Mouse (Mus musculus) midbrain, postnatal 0 days (tissue): ENCODE measurements around the gene Zdhhc14. TPM values are rescaled to one million over a fixed set of nuclear protein-coding genes. Genes with fewer than 3 reads are reported as not detected.
A peak's percentile ranks its signal among the peaks of the same experiment; 100 is the strongest.

ENCODE experiments used
- ATAC-seq: fragments of 200-750 bp; cut with Nextera tagmentation; 2 replicates; pipeline ENCODE4 v1.8.0; 2017; ENCODE audit warnings: moderate number of reproducible peaks, mild to moderate bottlenecking, moderate TSS enrichment, moderate library complexity; ENCODE audit not compliant: low FRiP score
- DNase-seq: peaks from one replicate; pipeline ENCODE4 v3.0.0-alpha.2; 2015; ENCODE audit warnings: low spot score
- H3K27ac ChIP-seq: fragments of 300-500 bp; sonication (generic); 2 replicates; pipeline ENCODE4 v1.5.1; 2014; ENCODE audit warnings: low read depth, mild to moderate bottlenecking, low read length, mixed read lengths
- H3K27me3 ChIP-seq: fragments of 300-500 bp; sonication (generic); 2 replicates; pipeline ENCODE4 v1.6.1; 2014; ENCODE audit warnings: low read length, control low read depth, mixed read lengths; ENCODE audit not compliant: insufficient read depth
- H3K36me3 ChIP-seq: fragments of 300-500 bp; sonication (generic); 2 replicates; pipeline ENCODE4 v1.6.1; 2014; ENCODE audit warnings: low read length, control low read depth, mixed read lengths; ENCODE audit not compliant: insufficient read depth
- H3K4me1 ChIP-seq: fragments of 300-500 bp; sonication (generic); 2 replicates; pipeline ENCODE4 v1.6.1; 2014; ENCODE audit warnings: mild to moderate bottlenecking, control low read depth, antibody characterized with exemption, low read length, mixed read lengths; ENCODE audit not compliant: insufficient read depth
- H3K4me2 ChIP-seq: fragments of 300-500 bp; sonication (generic); 2 replicates; pipeline ENCODE4 v1.6.1; 2014; ENCODE audit warnings: low read depth, mild to moderate bottlenecking, low read length, mixed read lengths; ENCODE audit not compliant: poor library complexity, severe bottlenecking
- H3K4me3 ChIP-seq: fragments of 300-500 bp; sonication (generic); 2 replicates; pipeline ENCODE4 v1.5.1; 2014; ENCODE audit warnings: low read depth, mild to moderate bottlenecking, low read length, moderate library complexity
- H3K9ac ChIP-seq: fragments of 300-500 bp; sonication (generic); replicated peaks from 2 replicates; pipeline ENCODE4 v1.6.1; 2014; ENCODE audit warnings: mild to moderate bottlenecking, low read length, moderate library complexity, mixed read lengths; ENCODE audit not compliant: poor library complexity, severe bottlenecking
- H3K9me3 ChIP-seq: fragments of 300-500 bp; sonication (generic); 2 replicates; pipeline ENCODE4 v1.6.1; 2016; ENCODE audit warnings: low read length, control low read depth
- CTCF ChIP-seq: IDR thresholded peaks from 2 replicates; pipeline ENCODE4 v1.5.1; 2016; ENCODE audit warnings: antibody characterized with exemption, mild to moderate bottlenecking
- WGBS: fragments of 180-500 bp; shearing (Covaris S2); extraction: QIAGEN DNeasy Blood & Tissue Kit; methylation state at CpG from one replicate; pipeline ENCODE4 v1.1.7; 2014; 5-methylcytosine and 5-hydroxymethylcytosine counted together
- polyA plus RNA-seq: library from polyadenylated mRNA; unstranded; fragments of >200 nt; fragmentation: Nextera tagmentation; extraction: Ambion mirVana; gene quantifications from 2 replicates; pipeline ENCODE4 v1.2.1, GENCODE M21; 2015
- total RNA-seq: library from RNA; depleted of rRNA; stranded (reverse); fragments of >200 nt; gene quantifications from 2 replicates; pipeline ENCODE4 v1.2.3, GENCODE M21; 2014

Zdhhc14 gene
- total and polyA plus RNA-seq, 2 experiments from 2014 or later = 9.6 to 18.3 TPM

- H3K36me3 ChIP-seq = no peaks in the 10 kb centered on the region
- no peaks in the 10 kb centered on the region for H3K9me3 ChIP-seq
- H3K4me2 ChIP-seq = no peak overlapping the region
- no peak for TF ChIP-seq CTCF
- DNase-seq (no peak), ATAC-seq (no peak)
- no peaks in the 10 kb centered on the region for H3K27me3 ChIP-seq
- no peak overlapping the region for H3K27ac ChIP-seq
- 62% methylated on average over 5 of the region's 5 CpGs for WGBS
- H3K4me3 ChIP-seq = no peak overlapping the region
- H3K4me1 ChIP-seq = peaks cover 3% of the 10 kb centered on the region; the same call in 1 of the 2 replicates
- no peak overlapping the region for H3K9ac ChIP-seq
Measured at GRCm38 (mm10) chr17:5711861-5712260, 219.5 kb downstream of the Zdhhc14 start.

GRCm38 (mm10) chr17:5713141-5713540 is 220.8 kb downstream of the Zdhhc14 start:
- WGBS = 35% methylated on average over 3 of the region's 3 CpGs
- H3K27ac ChIP-seq = no peak overlapping the region
- ATAC-seq = no peak

GRCm38 (mm10) chr17:5716912-5717311 is 224.6 kb downstream of the Zdhhc14 start:
- Histone ChIP-seq H3K36me3 (no peaks in the 10 kb centered on the region), H3K4me2 (no peak overlapping the region), H3K4me1 (peaks cover 3% of the 10 kb centered on the region), H3K9ac (no peak overlapping the region), H3K27ac (no peak overlapping the region), H3K4me3 (no peak overlapping the region), H3K9me3 (no peaks in the 10 kb centered on the region), H3K27me3 (no peaks in the 10 kb centered on the region)
- WGBS = 86% methylated on average over 4 of the region's 4 CpGs
- DNase-seq (no peak), ATAC-seq (no peak)
- TF ChIP-seq CTCF = no peak

More at GRCm38 (mm10) chr17:5713141-5713540, 220.8 kb downstream of the Zdhhc14 start:
- H3K9me3 ChIP-seq = no peaks in the 10 kb centered on the region
- peaks cover 3% of the 10 kb centered on the region; the same call in 1 of the 2 replicates for H3K4me1 ChIP-seq
- H3K4me2 ChIP-seq = no peak overlapping the region
- H3K27me3 ChIP-seq = no peaks in the 10 kb centered on the region
- H3K4me3 ChIP-seq = no peak overlapping the region
- TF ChIP-seq CTCF = no peak
- H3K9ac ChIP-seq = no peak overlapping the region
- H3K36me3 ChIP-seq = no peaks in the 10 kb centered on the region
- DNase-seq = no peak

GRCm38 (mm10) chr17:5718768-5719387 is 226.5 kb downstream of the Zdhhc14 start:
- no peak overlapping the region for H3K9ac ChIP-seq
- peaks cover 3% of the 10 kb centered on the region for H3K4me1 ChIP-seq
- no peaks in the 10 kb centered on the region for H3K9me3 ChIP-seq
- no peak overlapping the region for H3K4me2 ChIP-seq
- no peak for TF ChIP-seq CTCF
- no peaks in the 10 kb centered on the region for H3K27me3 ChIP-seq
- no peak overlapping the region for H3K27ac ChIP-seq
- WGBS = 44% methylated on average over 7 of the region's 7 CpGs
- H3K36me3 ChIP-seq = no peaks in the 10 kb centered on the region
- H3K4me3 ChIP-seq = no peak overlapping the region
- ATAC-seq (no peak), DNase-seq (peak; percentile 43)

GRCm38 (mm10) chr17:5722802-5723201 is 230.4 kb downstream of the Zdhhc14 start:
- WGBS = 92% methylated on average over 2 of the region's 2 CpGs
- no peak overlapping the region for H3K27ac ChIP-seq
- H3K4me3 ChIP-seq = no peak overlapping the region
- no peak for ATAC-seq
- DNase-seq = no peak
- H3K36me3 ChIP-seq = no peaks in the 10 kb centered on the region
- no peaks in the 10 kb centered on the region for H3K27me3 ChIP-seq
- H3K9ac ChIP-seq = no peak overlapping the region
- H3K4me2 ChIP-seq = no peak overlapping the region
- no peaks in the 10 kb centered on the region for H3K9me3 ChIP-seq
- H3K4me1 ChIP-seq = no peaks in the 10 kb centered on the region; the same call in 1 of the 2 replicates
- peak; percentile 59 for TF ChIP-seq CTCF

- H3K4me2 ChIP-seq = no peak overlapping the region
- no peak overlapping the region for H3K4me3 ChIP-seq
- H3K36me3 ChIP-seq = no peaks in the 10 kb centered on the region
- 84% methylated on average over 10 of the region's 10 CpGs for WGBS
- DNase-seq (no peak), ATAC-seq (no peak)
- no peaks in the 10 kb centered on the region for H3K9me3 ChIP-seq
- H3K9ac ChIP-seq = no peak overlapping the region
- no peak for TF ChIP-seq CTCF
- no peaks in the 10 kb centered on the region; the same call in 1 of the 2 replicates for H3K4me1 ChIP-seq
- no peaks in the 10 kb centered on the region for H3K27me3 ChIP-seq
- H3K27ac ChIP-seq = no peak overlapping the region
Measured at GRCm38 (mm10) chr17:5723601-5724189, 231.3 kb downstream of the Zdhhc14 start.
